Mouse (Mus musculus) R1 (cell line): ENCODE results near the gene Tacc2.

ENCODE experiments used
- DNase-seq: peaks from one replicate; pipeline ENCODE4 v3.0.0-alpha.2; 2018; ENCODE audit warnings: low read depth, low spot score

Tacc2 gene

GRCm38 (mm10) chr7:130577388-130578003 lies at the start of gene Tacc2:
Gene Tacc2 (plus strand): TSS chr7:130577438.
- DNase-seq = peak; percentile 14

- peak; percentile 71 for DNase-seq
Measured at GRCm38 (mm10) chr7:130531138-130531537, 46.1 kb upstream of the Tacc2 start.

DNA sequence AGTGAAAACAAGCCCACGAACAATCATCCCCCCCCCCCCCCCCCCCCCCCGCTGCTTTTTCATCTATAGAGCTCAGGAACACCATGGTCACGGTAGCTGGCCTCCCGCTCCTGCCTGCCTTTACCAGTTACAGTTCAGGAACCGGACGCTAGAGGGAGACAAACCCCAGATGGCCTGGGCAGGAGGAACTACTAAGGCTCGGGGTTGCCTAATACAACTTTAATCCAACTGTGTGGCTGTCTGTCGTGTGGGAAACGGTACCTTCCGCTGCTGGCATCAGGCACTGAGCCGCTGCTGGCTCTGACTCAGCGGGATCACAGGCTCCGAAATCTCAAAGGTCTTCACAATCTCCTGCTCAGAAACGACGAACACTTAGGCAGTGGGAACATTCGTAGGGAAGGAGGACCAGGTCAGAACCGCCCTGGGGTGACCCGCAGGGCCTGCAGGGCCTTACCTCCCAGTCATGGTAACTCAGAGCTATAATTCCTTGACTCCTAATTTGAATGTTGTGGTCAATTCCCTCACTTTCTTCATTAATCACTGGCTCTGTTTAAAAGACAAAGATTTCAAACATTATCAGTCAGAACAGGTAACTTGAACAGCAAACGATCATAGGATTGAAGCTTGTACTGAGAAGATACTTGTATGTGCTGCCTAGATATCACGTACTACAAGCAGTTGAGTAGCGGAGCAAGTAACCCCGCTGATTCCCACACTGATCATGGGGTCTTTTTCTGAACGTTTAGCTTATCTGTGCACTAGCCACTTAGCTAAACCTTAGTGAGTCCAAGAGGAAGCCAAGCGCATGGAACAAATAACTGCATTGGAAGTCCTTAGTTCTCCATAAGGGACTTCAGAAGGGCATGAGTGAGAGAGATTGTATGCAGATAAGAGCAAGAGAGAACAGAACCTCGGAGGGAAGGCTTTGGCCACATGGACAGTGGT lies 43.6 kb upstream of the Tacc2 start:
- peak; percentile 89 for DNase-seq

DNA sequence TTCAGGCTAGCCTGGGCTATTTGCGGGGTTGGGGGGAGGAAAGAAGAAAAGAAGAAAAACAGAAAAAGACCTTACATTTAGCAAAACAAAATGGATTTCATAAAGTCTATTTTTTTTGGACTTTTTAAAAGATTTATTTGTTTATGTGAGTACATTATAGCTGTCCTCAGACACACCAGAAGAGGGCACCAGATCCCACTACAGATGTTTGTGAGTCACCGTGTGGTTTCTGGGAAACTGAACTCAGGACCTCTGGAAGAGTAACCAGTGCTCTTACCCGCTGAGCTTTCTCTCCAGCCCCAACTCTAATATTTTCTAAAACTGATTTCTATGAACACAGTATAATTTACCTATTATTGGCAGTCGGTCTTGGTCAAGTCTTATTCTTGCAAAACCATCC lies 42.1 kb upstream of the Tacc2 start:
- no peak for DNase-seq

DNA sequence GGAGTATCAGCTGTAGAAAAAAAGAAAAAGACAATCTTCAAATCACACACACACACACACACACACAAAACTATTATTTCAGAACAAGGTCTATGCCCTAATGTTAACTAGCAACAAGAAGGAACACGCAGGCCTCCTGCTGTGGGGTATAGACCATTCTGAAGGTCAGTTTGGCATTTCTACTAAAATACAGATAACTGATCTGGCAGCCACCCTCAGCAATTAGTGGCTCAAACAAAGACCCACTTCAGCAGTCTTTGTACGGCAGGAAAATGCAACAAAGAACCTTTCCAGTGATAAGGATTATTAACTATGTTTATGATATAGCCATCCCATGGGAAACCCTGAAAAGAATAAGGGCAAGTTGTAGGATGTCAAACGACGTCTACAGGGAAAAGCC lies 40.2 kb upstream of the Tacc2 start:
- no peak for DNase-seq

DNA sequence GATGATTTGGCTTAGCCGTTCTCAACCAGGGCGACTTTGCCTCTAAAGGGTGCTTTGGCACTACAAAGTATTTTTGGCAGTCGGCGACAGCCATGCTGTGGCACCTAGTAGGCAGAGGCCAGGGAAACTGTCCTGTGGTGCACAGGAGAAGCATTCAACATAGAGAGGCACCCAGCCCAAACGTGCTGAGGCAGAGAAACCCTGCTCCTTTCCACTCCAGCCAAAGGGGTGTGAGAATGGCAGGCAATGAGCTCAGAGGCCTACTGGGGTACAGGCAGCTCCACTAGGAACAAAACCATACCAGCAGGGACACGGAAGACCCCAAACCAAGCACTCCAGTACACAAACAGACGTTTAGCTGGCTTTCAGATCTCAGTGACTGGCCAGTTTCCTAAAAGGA lies 37.1 kb upstream of the Tacc2 start:
- DNase-seq = no peak

GRCm38 (mm10) chr7:130543181-130543580 lies 34.1 kb upstream of the Tacc2 start:
- no peak for DNase-seq

DNA sequence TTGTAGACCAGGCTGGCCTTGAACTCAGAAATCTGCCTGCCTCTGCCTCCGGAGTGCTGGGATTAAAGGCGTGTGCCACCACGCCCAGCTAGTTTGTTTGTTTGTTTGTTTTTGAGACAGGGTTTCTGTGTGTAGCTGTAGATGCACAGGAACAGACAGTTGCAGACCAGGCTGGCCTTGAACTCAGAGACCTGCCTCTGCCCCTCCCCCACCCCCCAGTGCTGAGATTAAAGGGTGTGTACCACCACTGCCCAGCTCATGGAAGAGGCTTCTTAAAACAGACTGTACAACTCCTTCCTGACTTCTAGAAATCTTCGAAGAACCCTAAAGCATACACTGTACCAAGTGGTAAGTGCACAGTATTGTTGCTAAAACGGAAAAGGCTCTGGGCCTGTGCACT lies 31.8 kb upstream of the Tacc2 start:
- DNase-seq = peak; percentile 59

DNA sequence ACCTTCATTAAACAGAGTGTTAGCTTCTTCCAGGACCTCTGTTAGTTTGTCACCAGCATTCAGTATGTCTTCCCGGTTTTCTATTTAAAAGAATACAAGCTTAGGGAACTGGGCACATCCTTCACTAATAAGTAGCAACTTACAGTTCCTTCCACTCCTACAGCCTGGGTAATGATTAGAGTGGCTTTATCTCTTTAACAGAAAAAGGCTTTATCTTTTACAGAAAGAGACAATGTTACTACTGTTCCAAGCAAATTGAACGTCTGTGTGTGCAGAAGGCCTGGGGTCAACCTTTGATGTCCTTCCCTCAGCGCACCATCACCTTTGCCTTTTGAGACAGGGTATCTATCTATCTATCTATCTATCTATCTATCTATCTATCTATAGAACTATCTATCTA lies 31.3 kb upstream of the Tacc2 start:
- no peak for DNase-seq

DNA sequence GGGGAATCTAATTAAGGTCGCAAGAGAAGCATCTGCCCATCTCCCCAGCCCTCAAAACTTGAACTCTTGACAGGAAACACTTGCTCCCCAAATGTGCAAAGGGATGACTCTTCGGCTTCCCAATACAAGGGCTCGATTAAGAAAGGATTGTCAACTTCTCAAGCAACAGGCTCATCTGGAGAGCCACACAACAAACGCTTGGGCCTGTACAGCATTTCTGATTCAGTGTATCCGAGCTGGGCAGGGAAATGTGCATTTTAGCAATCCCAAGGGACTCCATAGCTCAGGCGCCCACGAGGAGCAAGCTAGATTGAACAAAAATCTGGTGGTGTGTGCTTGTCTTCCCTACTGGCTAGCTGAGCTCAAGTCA lies 30.8 kb upstream of the Tacc2 start:
- DNase-seq = no peak

DNA sequence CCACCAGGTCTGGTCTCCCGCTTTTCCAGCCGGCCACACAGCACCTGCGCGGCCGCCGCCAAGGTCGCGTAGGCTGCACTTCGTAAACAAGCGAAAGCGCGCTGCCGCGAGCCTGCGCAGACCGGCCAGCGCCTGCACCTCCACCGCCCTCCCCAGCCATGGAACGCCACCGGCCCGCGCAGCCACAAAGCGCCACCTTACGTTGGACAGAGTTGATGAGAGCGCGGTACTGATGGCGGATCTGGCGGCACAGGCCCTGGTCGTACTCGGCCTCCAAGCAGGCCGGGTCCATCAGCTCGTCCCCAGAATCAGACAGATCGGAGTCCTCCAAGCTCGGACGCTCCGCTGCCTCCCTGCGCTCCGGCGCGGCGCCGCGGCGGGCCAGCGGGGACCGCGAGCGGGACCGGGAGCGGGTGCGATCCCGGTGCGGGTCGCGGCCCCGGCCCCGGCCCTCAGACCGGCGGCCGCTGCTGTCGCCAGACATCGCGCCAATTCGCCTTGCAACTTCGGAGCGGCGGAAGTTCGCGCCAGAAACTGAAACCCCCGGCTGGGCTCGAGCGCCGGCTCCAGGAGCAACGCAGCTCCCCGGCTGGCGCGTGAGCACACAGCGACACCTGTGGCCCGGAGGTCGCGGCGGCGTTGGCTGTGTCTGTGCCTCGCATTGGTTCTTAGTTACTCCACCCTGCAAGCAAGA lies 30.3 kb upstream of the Tacc2 start:
- peak; percentile 96 for DNase-seq

DNA sequence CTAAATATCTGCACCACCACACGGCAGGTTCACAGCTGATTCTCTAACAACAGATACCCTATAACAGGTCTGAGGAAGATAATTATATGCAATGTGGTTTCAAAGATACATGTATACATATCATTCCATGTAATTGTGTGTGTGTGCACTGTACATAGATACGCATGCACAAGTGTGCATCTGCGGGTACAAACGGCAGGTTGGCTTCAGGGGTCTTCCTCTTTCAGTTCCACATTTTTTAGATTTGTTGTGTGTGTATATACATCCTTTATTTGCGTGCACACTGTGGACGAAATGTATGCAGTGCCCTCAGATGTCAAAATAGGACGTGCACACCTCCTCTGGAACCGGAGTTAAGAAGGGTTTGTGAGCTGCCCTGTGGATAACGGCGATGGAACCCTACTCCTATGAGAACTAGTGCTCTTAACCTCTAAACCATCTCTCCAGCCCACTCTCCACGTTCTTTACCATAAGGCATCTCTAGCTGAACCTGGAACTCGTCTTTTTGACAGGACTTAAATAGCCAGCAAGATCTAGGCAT lies 29.5 kb upstream of the Tacc2 start:
- DNase-seq = no peak

DNA sequence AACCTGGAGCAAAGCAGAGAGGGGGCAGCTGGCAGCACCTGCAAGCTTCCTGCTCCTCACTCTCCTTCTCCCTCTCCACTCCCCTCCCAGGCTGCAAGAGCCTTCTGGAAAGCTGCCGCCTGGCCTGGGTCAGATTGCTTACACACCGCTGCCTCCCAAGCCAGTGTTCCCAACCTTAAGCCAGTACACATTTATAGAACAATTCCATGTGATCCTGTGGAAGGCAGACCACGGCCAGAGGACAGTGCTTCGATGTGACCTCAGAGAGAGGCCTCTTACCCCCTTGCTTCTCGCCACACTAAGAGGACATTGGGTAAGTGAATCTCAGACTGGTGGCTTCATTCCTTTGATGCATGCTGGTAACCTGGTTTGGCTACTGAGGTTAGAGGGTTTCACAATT lies 24.5 kb upstream of the Tacc2 start:
- DNase-seq = no peak

DNA sequence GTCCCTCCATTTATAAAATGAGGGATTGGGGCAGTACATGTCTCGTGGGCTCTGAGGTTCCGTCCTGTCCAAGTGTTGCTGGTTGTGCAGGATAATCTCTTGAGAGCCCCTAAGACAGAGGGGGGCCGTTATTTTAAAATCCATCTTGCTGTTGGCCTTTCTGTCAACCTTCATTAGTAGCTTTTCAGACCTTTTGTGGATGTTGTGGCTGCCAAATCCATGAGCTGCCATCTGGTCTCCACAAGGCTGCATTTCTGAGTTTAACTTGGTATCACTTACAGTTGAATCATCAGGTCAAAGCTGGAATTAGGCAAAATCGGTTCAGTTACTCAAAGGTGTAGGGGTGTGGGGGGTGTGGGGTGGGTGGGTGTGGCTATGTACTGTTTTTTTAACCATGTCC lies 23.9 kb upstream of the Tacc2 start:
- no peak for DNase-seq

DNA sequence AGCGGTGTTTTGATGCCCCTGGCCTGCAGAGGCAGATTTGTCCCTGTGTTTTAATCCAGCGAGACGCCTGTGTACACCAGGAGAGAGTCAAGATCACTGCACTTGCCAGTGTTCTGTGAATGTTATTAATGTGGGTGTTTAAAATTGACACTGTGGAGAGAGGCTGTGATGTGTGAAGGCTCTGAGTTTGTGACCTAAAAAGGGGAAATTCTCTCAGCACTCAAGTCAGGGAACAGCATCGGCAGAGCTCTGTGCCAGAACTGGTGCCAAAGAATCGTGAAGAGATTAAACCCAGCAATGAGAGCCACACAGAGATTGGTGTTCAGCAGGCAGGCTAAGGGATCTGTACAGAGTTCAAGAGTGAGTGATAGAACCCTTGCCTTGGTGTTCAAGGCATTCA lies 21.6 kb upstream of the Tacc2 start:
- DNase-seq = no peak

DNA sequence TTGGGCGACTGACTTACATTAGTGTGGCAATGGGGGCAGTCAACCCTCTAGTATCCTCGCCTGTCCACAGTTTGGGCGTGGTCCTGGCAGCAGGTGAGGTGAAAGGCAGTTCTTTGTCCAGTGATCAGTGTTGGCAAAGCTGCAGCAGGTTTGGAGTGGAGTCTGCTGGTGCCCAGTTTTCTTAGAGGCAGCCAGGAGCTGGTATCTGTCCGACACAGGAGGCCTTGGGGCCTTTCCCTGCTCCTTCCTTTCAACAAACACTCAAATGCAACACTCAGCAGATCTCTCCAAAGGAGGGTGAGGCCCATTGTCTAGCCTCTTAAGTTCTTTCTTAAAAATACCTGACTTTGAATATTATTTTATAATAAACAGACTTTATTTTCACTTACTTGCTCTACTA lies 18.6 kb upstream of the Tacc2 start:
- no peak for DNase-seq

GRCm38 (mm10) chr7:130560933-130561332 lies 16.3 kb upstream of the Tacc2 start:
- DNase-seq = no peak

GRCm38 (mm10) chr7:130563276-130563675 lies 14.0 kb upstream of the Tacc2 start:
- DNase-seq = no peak

DNA sequence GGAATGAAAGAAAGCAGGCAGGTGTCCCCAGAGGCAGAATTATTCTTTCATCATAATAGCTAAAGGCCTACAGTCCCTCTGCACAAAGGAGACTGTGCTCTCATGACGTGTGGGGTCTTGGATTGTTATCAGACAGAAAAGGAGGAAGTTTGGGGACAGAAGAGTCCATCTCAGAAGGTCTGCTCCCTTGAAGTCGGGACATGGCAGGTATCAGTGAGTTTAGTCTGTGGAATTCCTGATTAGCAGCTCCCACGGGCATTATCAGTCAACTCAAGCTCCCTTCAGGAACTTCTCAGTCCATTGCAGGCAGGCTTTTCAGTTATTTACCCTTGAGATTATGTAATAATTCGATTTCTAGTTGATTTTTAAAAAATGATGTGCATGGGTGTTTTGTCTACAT lies 13.4 kb upstream of the Tacc2 start:
- no peak for DNase-seq

GRCm38 (mm10) chr7:130564596-130564995 lies 12.6 kb upstream of the Tacc2 start:
- no peak for DNase-seq

- no peak for DNase-seq
Measured at GRCm38 (mm10) chr7:130568783-130569436, 8.3 kb upstream of the Tacc2 start.

GRCm38 (mm10) chr7:130570472-130570871 lies 6.8 kb upstream of the Tacc2 start:
- no peak for DNase-seq
